Mouse (Mus musculus): ENCODE data around the gene Serinc5.

DNA sequence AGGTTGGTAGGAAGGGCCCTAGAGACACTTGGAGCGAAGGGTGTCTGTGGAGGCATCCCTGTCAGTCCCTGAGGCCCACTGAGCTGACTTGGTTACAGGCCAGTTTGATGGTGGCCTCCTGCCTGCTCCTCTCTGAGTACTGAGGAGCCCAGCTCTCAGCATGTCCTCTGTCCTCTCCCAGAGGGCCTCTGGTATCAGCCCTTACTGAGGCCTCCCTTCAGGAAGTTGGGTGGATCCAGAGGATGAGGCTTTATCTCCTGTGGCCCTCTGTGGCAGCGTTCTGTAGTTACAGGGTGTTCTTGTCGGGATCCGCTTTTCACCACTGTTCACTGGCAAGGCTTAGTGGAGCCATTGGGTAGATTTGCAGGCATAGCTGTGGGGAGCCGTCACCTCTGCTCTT is 132.4 kb downstream of the Serinc5 start:
- no peak for TF ChIP-seq CTCF (IDR thresholded peaks at IDR 0.05; ENCODE audit: extremely low read depth, insufficient read length, insufficient replicate concordance, low read depth, low read length)
- no peak for TF ChIP-seq POLR2A (IDR thresholded peaks at IDR 0.05; ENCODE audit: low read depth, low read length)

Measured in small intestine, adult 2 months (tissue).